Mouse (Mus musculus) liver, postnatal 0 days (tissue): ENCODE measurements around the gene Gfod1.

Source experiments
- CTCF ChIP-seq: sonication (generic); IDR thresholded peaks from 2 replicates; pipeline ENCODE4 v1.5.1; 2016; ENCODE audit warnings: antibody characterized with exemption, low read depth
- EP300 ChIP-seq: IDR thresholded peaks from 2 replicates; pipeline ENCODE4 v1.6.1; 2016; ENCODE audit warnings: antibody characterized with exemption, low read depth, mild to moderate bottlenecking

DNA sequence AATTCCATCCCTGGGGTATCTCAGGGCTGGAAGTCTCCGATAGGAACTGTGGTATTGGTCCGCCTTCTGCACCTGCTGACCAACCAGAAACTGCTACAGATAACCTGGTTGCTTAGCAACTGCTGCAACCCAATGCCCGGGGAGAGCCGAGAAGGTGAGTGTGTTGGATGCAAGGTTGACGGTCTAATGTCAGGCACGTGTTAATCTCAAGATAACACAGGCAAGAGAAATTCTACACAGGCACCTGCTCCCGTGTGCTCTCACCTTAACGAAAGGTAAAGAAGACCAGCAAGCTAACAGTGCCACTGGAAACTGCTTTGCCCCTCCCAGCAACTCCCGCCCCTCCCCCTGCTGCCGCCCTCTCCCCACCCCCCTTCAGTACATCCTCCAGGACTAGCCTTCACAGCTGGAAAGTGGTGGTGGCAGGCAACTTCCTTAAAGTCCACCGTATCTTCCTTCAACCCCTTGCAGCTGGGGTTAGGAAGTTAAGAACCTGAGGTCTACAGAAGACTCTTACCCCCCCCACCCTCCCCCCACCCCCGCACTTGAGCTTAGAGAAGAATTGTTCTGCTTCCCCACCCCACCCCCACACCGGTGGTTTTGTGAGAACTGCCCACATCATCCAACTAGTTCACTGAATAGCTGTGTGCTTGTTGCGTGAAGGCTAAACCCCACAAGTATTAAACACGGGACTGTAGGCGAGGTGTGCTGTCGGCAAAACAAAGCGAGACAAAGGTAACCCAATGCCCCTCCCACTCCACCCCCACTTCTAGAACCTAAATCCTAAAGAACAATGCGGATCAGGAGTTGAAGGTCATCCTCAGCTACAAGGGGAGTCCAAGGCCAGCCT is 88.6 kb downstream of the Gfod1 start:
- no peak for TF ChIP-seq CTCF
- TF ChIP-seq EP300, result no peak
